Mouse (Mus musculus): ENCODE measurements around the gene A930033H14Rik. TPM values are rescaled to one million over a fixed set of nuclear protein-coding genes. Genes with fewer than 3 reads are reported as not detected.

The A930033H14Rik gene
- total RNA-seq (2023), result 0.19 TPM in 1 of 2 replicates, not detected in the other

GRCm38 (mm10) chr10:69212542-69213440 lies at the start of gene A930033H14Rik:
Gene A930033H14Rik (minus strand): TSS chr10:69213098.

Other genes with a start within 250 kb of the A930033H14Rik start
- gene Rhobtb1, start 61.7 kb downstream of the A930033H14Rik start, total RNA-seq (2023), result 0.57 and 1.2 TPM in 2 replicates
- 71.7 and 82.6 TPM in 2 replicates for gene Cdk1, start 139.8 kb upstream of the A930033H14Rik start, total RNA-seq (2023)
- gene Ank3, start 185.7 kb upstream of the A930033H14Rik start, total RNA-seq (2023), result 0.34 and 1.6 TPM in 2 replicates